Mouse (Mus musculus): ENCODE results near the gene Gm20854. TPM values are rescaled to one million over a fixed set of nuclear protein-coding genes. Genes with fewer than 3 reads are reported as not detected.

Gm20854 gene
- polyA plus RNA-seq (2017; shearing (Covaris generic)): not detected

GRCm38 (mm10) chrY:85530808-85531207 is at the start of gene Gm20854:
Gene Gm20854 (minus strand): TSS chrY:85530908.

All from naive thymus-derived CD4-positive, alpha-beta T cell, adult 5 months (primary cell).